ENCODE assay signal across 8 mouse cellular contexts in the genomic region with DNA sequence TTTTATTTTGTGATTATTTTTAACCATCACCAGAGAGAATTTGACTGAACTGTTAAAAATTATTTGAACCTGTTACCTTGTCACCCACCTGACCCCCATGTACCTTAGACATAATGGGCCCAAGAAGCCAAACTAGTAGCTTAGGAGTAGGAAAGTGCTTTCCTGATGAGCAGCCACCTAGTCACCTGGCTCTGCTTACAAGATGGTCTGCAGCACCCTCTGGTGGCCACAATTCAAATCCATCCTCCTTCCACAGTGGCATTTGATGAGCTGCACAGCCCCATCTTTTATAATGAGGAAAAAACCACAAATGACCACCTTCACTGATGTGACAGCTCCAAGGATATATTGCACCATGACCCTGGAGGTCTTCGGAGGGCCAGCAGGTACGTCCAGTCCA. TPM values are rescaled to one million over a fixed set of nuclear protein-coding genes. Genes with fewer than 3 reads are reported as not detected.
DNase-seq lines count a peak whose midpoint lies in the region; ATAC-seq and TF ChIP-seq lines count a peak whose summit lies in the region.

No protein-coding gene starts in this region.

- no peaks in the 10 kb centered on the region for H3K36me3 ChIP-seq in testis, adult 2 months (ENCODE audit: control insufficient read depth, insufficient read depth, low read length)
- peaks cover 30% of the 10 kb centered on the region for H3K36me3 ChIP-seq in midbrain, postnatal 0 days (ENCODE audit: insufficient read depth, low read length)

- no peak overlapping the region for H3K4me2 ChIP-seq in midbrain, postnatal 0 days (ENCODE audit: low read depth, low read length, poor library complexity, severe bottlenecking)

- H3K4me1 ChIP-seq in testis, adult 2 months (ENCODE audit: control insufficient read depth, insufficient read depth, low read length), result no peaks in the 10 kb centered on the region; the same call in 1 of the 2 replicates
- H3K4me1 ChIP-seq in bone marrow, adult 2 months (ENCODE audit: control insufficient read depth, insufficient read depth, low read length), result no peaks in the 10 kb centered on the region
- no peaks in the 10 kb centered on the region for H3K4me1 ChIP-seq in embryonic fibroblast, embryonic 13.5 days (ENCODE audit: control insufficient read depth, insufficient read depth, low read length)
- no peaks in the 10 kb centered on the region for H3K4me1 ChIP-seq in midbrain, postnatal 0 days (ENCODE audit: insufficient read depth, low read length)

- DNase-seq in testis, postnatal 14 days (ENCODE audit: low spot score), result no peak
- peak; percentile 40 for DNase-seq in induced T-regulatory cell, adult 2 months (ENCODE audit: low read depth)
- DNase-seq in left cerebral cortex, postnatal 14 days (ENCODE audit: low spot score in 2 of 2), result peak; percentile 78
- DNase-seq in midbrain, postnatal 0 days (ENCODE audit: low spot score), result peak; percentile 81

- H3K9ac ChIP-seq in midbrain, postnatal 0 days (replicated peaks; ENCODE audit: low read length, poor library complexity, severe bottlenecking), result no peak overlapping the region

- H3K27me3 ChIP-seq in testis, adult 2 months (ENCODE audit: control insufficient read depth, insufficient read depth, low read length), result no peaks in the 10 kb centered on the region
- H3K27me3 ChIP-seq in midbrain, postnatal 0 days (ENCODE audit: insufficient read depth, low read length), result no peaks in the 10 kb centered on the region

- H3K9me3 ChIP-seq in midbrain, postnatal 0 days (ENCODE audit: low read length), result no peaks in the 10 kb centered on the region

- H3K27ac ChIP-seq in testis, adult 2 months (ENCODE audit: control insufficient read depth, insufficient read depth, low read depth, low read length), result no peak overlapping the region
- H3K27ac ChIP-seq in bone marrow, adult 2 months (ENCODE audit: control insufficient read depth, insufficient read depth, low read depth, low read length, poor library complexity), result no peak overlapping the region
- no peak overlapping the region for H3K27ac ChIP-seq in embryonic fibroblast, embryonic 13.5 days (ENCODE audit: insufficient read depth, low read length)
- H3K27ac ChIP-seq in midbrain, postnatal 0 days (ENCODE audit: low read depth, low read length), result no peak overlapping the region

- no peak for TF ChIP-seq POLR2A in testis, adult 2 months (IDR thresholded peaks at IDR 0.05; ENCODE audit: control insufficient read depth, low read depth, low read length)
- no peak for TF ChIP-seq POLR2A in bone marrow, adult 2 months (IDR thresholded peaks at IDR 0.05; ENCODE audit: borderline replicate concordance, control insufficient read depth, low read depth, low read length)
- no peak for TF ChIP-seq POLR2A in embryonic fibroblast, embryonic 13.5 days (IDR thresholded peaks at IDR 0.05; ENCODE audit: low read depth, low read length)

- intact Hi-C loops in left cerebral cortex, postnatal 14 days (cut with DNase I), result no loop called here

- TF ChIP-seq CTCF in testis, adult 2 months (IDR thresholded peaks at IDR 0.05; ENCODE audit: control insufficient read depth, insufficient read depth, insufficient replicate concordance, low read depth, low read length), result peak; percentile 51; the same call in 1 of the 2 replicates
- peak; percentile 65 for TF ChIP-seq CTCF in bone marrow, adult 2 months (IDR thresholded peaks at IDR 0.05; ENCODE audit: control insufficient read depth, insufficient read depth, low read length)
- TF ChIP-seq CTCF in embryonic fibroblast, embryonic 13.5 days (IDR thresholded peaks at IDR 0.05; ENCODE audit: borderline replicate concordance, insufficient read depth, low read length), result peak; percentile 72; the same call in 1 of the 2 replicates
- TF ChIP-seq CTCF in midbrain, postnatal 0 days (IDR thresholded peaks at IDR 0.05), result peak; percentile 95

- peak; percentile 64 for ATAC-seq in midbrain, postnatal 0 days (ENCODE audit: low FRiP score)
- ATAC-seq in erythroid progenitor cell, adult 5-6 weeks (replicated peaks; ENCODE audit: low FRiP score, poor library complexity, severe bottlenecking), result no peak

- H3K4me3 ChIP-seq in testis, adult 2 months (ENCODE audit: control insufficient read depth, low read depth, low read length), result no peak overlapping the region
- H3K4me3 ChIP-seq in bone marrow, adult 2 months (replicated peaks; ENCODE audit: control insufficient read depth, low read depth, low read length), result no peak overlapping the region
- no peak overlapping the region for H3K4me3 ChIP-seq in embryonic fibroblast, embryonic 13.5 days (ENCODE audit: insufficient read depth, low read length)
- no peak overlapping the region for H3K4me3 ChIP-seq in midbrain, postnatal 0 days (ENCODE audit: low read depth, low read length)

- WGBS in bone marrow, adult 2 months, result 82% methylated on average over 2 of the region's 2 CpGs
- 93% methylated on average over 2 of the region's 2 CpGs for WGBS in midbrain, postnatal 0 days

RNA-seq across cellular contexts. Expression of a gene that starts 50.5 kb away (rescaled TPM):
- polyA plus RNA-seq in testis, adult 2 months (2012; rRNA removed), result 16.3 and 22.2 TPM in 2 replicates
- 7.9 and 10.2 TPM in 2 replicates for polyA plus RNA-seq in bone marrow, adult 2 months (2011; ENCODE audit: insufficient read depth, insufficient read length, low replicate concordance, missing spikeins)
- 44.4 and 52.2 TPM in 2 replicates for polyA plus RNA-seq in embryonic fibroblast, embryonic 13.5 days (2011; ENCODE audit: insufficient read length, low read depth, missing spikeins)
- 10 to 100 TPM; 66.6 to 69.5 TPM for total RNA-seq in left cerebral cortex, postnatal 14 days (2021)
- total RNA-seq in midbrain, postnatal 0 days (2014; rRNA removed), result 77.4 and 88.7 TPM in 2 replicates
- polyA plus RNA-seq in midbrain, postnatal 0 days (2015; fragmentation: Nextera tagmentation; extraction: Ambion mirVana), result 23.5 and 25.4 TPM in 2 replicates
- total RNA-seq in erythroid progenitor cell, adult 5-6 weeks (2015; ENCODE audit: low replicate concordance), result 8.4 and 14.4 TPM in 2 replicates
- total RNA-seq in erythroid progenitor cell, adult 5-6 weeks (2017; ENCODE audit: low replicate concordance), result 2.8 and 4.4 TPM in 2 replicates
